Mouse (Mus musculus) lung, postnatal 14 days (tissue): ENCODE results near the gene Phf11d.
"Not testable (repeated sequence)": the region's sequence is repeated elsewhere in the genome, so short reads cannot be mapped to it uniquely, and the experiment has no call there.

Experiments used
- DNase-seq: peaks from one replicate; pipeline ENCODE4 v3.0.0; 2021

Phf11d gene

GRCm38 (mm10) chr14:59365244-59365644 lies at the start of gene Phf11d:
TSS of gene Phf11d (minus strand) at chr14:59365470.
- DNase-seq, result peak; percentile 46

- DNase-seq, result not testable (repeated sequence)
These were observed 49.7 kb upstream of the Phf11d start for GRCm38 (mm10) chr14:59414979-59415378.

GRCm38 (mm10) chr14:59396999-59397398 lies 31.7 kb upstream of the Phf11d start:
- no peak for DNase-seq

- DNase-seq, result no peak
These were observed 30.0 kb upstream of the Phf11d start, which contains the start of gene Phf11c for GRCm38 (mm10) chr14:59395281-59395680. TSS of gene Phf11c (minus strand) at chr14:59395381.

GRCm38 (mm10) chr14:59390181-59390580 lies 24.9 kb upstream of the Phf11d start:
- peak; percentile 21 for DNase-seq

GRCm38 (mm10) chr14:59389532-59389931 lies 24.3 kb upstream of the Phf11d start:
- DNase-seq, result no peak

GRCm38 (mm10) chr14:59370348-59371068 lies 5.2 kb upstream of the Phf11d start:
- no peak for DNase-seq

GRCm38 (mm10) chr14:59366386-59367105 lies 1.3 kb upstream of the Phf11d start:
- DNase-seq, result peak; percentile 2

GRCm38 (mm10) chr14:59341189-59341588 lies 24.1 kb downstream of the Phf11d start, which contains the start of gene Phf11b:
TSS of gene Phf11b (minus strand) at chr14:59341351.
- DNase-seq, result not testable (repeated sequence)

- no peak for DNase-seq
These were observed 25.7 kb downstream of the Phf11d start for GRCm38 (mm10) chr14:59339541-59339940.

- not testable (repeated sequence) for DNase-seq
These were observed 29.2 kb downstream of the Phf11d start for GRCm38 (mm10) chr14:59336056-59336455.

GRCm38 (mm10) chr14:59330499-59330898 lies 34.8 kb downstream of the Phf11d start:
- peak; percentile 11 for DNase-seq

GRCm38 (mm10) chr14:59319970-59320369 lies 45.3 kb downstream of the Phf11d start:
- DNase-seq, result not testable (repeated sequence)

GRCm38 (mm10) chr14:59319036-59319435 lies 46.2 kb downstream of the Phf11d start:
- DNase-seq, result not testable (repeated sequence)
